Mouse (Mus musculus) thymus, adult 2 months (tissue): ENCODE data around the gene Il1rapl1. TPM values are rescaled to one million over a fixed set of nuclear protein-coding genes. Genes with fewer than 3 reads are reported as not detected.

Source experiments
- DNase-seq: peaks from one replicate; pipeline ENCODE4 v3.0.0; 2021
- H3K27ac ChIP-seq: fragments of 200-500 bp; 2 replicates; pipeline ENCODE4 v1.5.1; 2012; ENCODE audit warnings: low read length, control low read depth; ENCODE audit not compliant: control insufficient read depth, insufficient read depth
- H3K27me3 ChIP-seq: fragments of 200-500 bp; 2 replicates; pipeline ENCODE4 v1.6.1; 2012; ENCODE audit warnings: mild to moderate bottlenecking, low read length, moderate library complexity, mixed read lengths; ENCODE audit not compliant: control insufficient read depth, insufficient read depth
- H3K36me3 ChIP-seq: fragments of 200-500 bp; 2 replicates; pipeline ENCODE4 v1.6.1; 2012; ENCODE audit warnings: mild to moderate bottlenecking, low read length, moderate library complexity; ENCODE audit not compliant: control insufficient read depth, insufficient read depth
- H3K4me1 ChIP-seq: fragments of 200-500 bp; replicated peaks from 2 replicates; pipeline ENCODE4 v1.6.1; 2012; ENCODE audit warnings: low read length; ENCODE audit not compliant: control insufficient read depth, insufficient read depth
- H3K4me3 ChIP-seq: fragments of 200-500 bp; 2 replicates; pipeline ENCODE4 v1.5.1; 2012; ENCODE audit warnings: mild to moderate bottlenecking, low read length, control low read depth, moderate library complexity; ENCODE audit not compliant: control insufficient read depth, insufficient read depth
- CTCF ChIP-seq: fragments of 200-500 bp; IDR thresholded peaks from 2 replicates; pipeline ENCODE4 v1.5.1; 2012; ENCODE audit warnings: mild to moderate bottlenecking, control low read depth, low read length, moderate library complexity, borderline replicate concordance; ENCODE audit not compliant: control insufficient read depth, poor library complexity, insufficient read depth; ENCODE audit errors: extremely low read depth
- POLR2A ChIP-seq: fragments of 200-500 bp; IDR thresholded peaks from 2 replicates; pipeline ENCODE4 v1.6.1; 2012; ENCODE audit warnings: mild to moderate bottlenecking, low read length, control low read depth, moderate library complexity; ENCODE audit not compliant: control insufficient read depth, poor library complexity, insufficient read depth; ENCODE audit errors: extremely low read depth
- WGBS: fragments of 180-500 bp; shearing (Covaris S2); methylation state at CpG from one replicate; pipeline ENCODE4 v1.1.7; 2018; 5-methylcytosine and 5-hydroxymethylcytosine counted together
- polyA plus RNA-seq: library from polyadenylated mRNA; depleted of rRNA; stranded (reverse); fragments of >200 nt; gene quantifications from 2 replicates; pipeline ENCODE4 v1.2.3, GENCODE M21; 2012

The Il1rapl1 gene
- polyA plus RNA-seq, 1 experiment = not detected

DNA sequence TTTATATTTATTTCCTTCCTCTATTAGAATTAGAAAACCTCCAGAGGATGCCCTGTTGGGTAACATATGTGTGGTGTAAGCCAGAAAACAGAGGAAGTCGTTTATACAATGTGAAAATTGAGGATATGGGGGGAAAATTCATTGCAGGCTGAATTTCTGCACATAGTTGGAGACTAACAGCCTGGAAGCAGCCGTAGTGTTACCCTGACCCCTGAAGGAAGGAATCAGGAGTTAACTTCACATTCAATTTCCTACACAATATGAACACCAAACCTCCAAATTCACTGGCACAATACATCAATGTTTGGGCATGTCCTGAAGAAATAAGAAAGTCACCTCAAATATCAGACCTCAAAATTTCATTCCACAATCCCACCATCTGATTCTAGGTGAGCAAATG, 3.2 kb downstream of the Il1rapl1 start:
- no peaks in the 10 kb centered on the region for H3K36me3 ChIP-seq
- H3K4me3 ChIP-seq = no peak overlapping the region
- 17% methylated on average over 2 of the region's 2 CpGs for WGBS
- TF ChIP-seq CTCF = no peak
- TF ChIP-seq POLR2A = no peak
- H3K27me3 ChIP-seq = no peaks in the 10 kb centered on the region
- no peaks in the 10 kb centered on the region for H3K4me1 ChIP-seq
- H3K27ac ChIP-seq = no peak overlapping the region
- no peak for DNase-seq

GRCm38 (mm10) chrX:88109733-88110132, 5.7 kb downstream of the Il1rapl1 start:
- WGBS = 94% methylated on average over 2 of the region's 2 CpGs
- Histone ChIP-seq H3K4me3 (no peak overlapping the region), H3K27me3 (no peaks in the 10 kb centered on the region), H3K27ac (no peak overlapping the region), H3K4me1 (no peaks in the 10 kb centered on the region), H3K36me3 (no peaks in the 10 kb centered on the region)
- DNase-seq = no peak
- TF ChIP-seq POLR2A = no peak
- no peak for TF ChIP-seq CTCF

DNA sequence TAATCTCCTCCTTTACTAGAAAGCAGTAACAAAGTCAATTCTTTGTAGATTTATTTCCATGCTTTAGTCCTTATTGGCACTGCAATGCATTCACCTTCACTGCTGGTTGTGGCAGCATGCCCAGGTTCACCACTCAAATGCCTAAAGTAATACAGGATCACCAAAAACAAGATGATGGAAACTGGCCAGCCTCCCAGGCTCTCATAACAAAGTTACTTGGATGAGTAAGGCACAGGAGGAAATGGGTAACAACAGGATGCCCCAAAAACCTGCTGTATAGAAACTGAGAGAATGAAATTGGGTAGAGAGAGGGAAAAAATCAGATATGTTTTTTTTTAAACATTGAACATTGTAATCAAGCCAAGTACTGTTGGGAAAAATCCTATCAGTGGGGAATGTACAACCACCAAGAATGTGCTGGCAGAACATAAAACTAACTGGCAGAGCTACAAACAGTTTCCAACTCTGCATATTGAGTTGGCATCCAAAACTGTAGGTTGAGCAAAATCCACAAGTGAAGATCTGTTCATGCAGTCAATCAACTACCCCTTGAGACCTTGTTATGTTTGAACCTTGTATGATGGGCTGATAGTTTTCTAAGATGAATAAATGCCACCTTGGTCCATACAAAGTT, 21.4 kb downstream of the Il1rapl1 start:
- Histone ChIP-seq H3K4me3 (no peak overlapping the region), H3K36me3 (no peaks in the 10 kb centered on the region), H3K27me3 (no peaks in the 10 kb centered on the region), H3K27ac (no peak overlapping the region), H3K4me1 (no peaks in the 10 kb centered on the region)
- no peak for TF ChIP-seq POLR2A
- TF ChIP-seq CTCF = no peak
- no peak for DNase-seq

DNA sequence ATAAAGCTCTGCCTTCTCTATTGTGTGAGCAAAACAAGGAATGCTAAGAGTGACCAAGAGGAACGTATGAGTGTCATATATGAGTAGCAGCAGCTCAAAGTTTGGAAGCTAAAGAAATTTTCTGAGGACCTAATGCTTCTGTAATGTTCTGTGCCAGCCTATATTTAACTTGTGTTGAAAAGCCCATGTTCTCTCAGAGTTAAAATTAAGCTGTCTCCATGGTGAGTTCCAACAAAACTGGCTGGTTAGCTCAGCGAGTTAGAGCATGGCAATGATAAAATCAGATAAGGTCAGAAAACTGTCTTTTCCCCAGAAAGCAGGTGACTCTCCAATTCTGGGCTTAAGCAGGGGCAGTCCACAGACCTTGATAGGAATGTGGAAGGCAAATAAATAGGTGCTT, 25.6 kb downstream of the Il1rapl1 start:
- no peak overlapping the region for H3K27ac ChIP-seq
- H3K4me3 ChIP-seq = no peak overlapping the region
- H3K4me1 ChIP-seq = no peaks in the 10 kb centered on the region
- TF ChIP-seq CTCF = no peak
- TF ChIP-seq POLR2A = no peak
- H3K27me3 ChIP-seq = no peaks in the 10 kb centered on the region
- H3K36me3 ChIP-seq = no peaks in the 10 kb centered on the region
- DNase-seq = no peak
- 76% methylated on average over 2 of the region's 2 CpGs for WGBS

- Histone ChIP-seq H3K4me1 (no peaks in the 10 kb centered on the region), H3K27me3 (no peaks in the 10 kb centered on the region), H3K4me3 (no peak overlapping the region), H3K27ac (no peak overlapping the region), H3K36me3 (no peaks in the 10 kb centered on the region)
- 62% methylated on average over 7 of the region's 7 CpGs for WGBS
- TF ChIP-seq POLR2A (no peak), CTCF (no peak)
- DNase-seq = no peak
Measured at GRCm38 (mm10) chrX:88072741-88073419, 42.6 kb downstream of the Il1rapl1 start.

DNA sequence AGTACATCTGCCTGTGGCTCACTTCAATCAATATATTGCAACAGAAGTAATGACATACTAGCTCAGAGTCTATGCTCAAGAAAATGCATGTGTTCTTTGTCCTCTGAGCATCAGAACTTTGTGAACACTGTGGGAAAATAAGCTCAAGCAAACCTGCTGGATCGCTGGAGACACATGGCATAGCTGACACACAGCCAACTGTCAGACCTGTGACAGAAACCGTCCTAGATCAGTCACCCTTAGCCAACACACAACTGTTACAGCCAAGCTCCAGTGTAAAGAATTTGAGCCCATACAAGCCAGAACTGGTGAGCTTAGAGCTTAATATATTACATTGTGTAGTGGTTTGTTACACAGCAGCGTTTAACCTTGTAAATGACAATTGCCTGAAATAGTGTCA, 45.1 kb downstream of the Il1rapl1 start:
- TF ChIP-seq POLR2A = no peak
- TF ChIP-seq CTCF = no peak
- no peaks in the 10 kb centered on the region for H3K4me1 ChIP-seq
- no peak overlapping the region for H3K4me3 ChIP-seq
- 78% methylated on average over 3 of the region's 3 CpGs for WGBS
- no peaks in the 10 kb centered on the region for H3K27me3 ChIP-seq
- H3K27ac ChIP-seq = no peak overlapping the region
- H3K36me3 ChIP-seq = no peaks in the 10 kb centered on the region
- DNase-seq = no peak
